Mouse (Mus musculus) G1E (cell line): ENCODE measurements around the gene Ankrd50.

Source experiments
- CTCF ChIP-seq: IDR thresholded peaks from 2 replicates; pipeline ENCODE4 v1.5.1; 2012; ENCODE audit warnings: low read depth, low read length, inconsistent platforms, mixed read lengths
- GATA1 ChIP-seq: IDR thresholded peaks from 2 replicates; pipeline ENCODE4 v1.6.1; 2012; ENCODE audit warnings: borderline replicate concordance, low read length, inconsistent platforms, mixed read lengths
- TAL1 ChIP-seq: conservative IDR thresholded peaks from 2 replicates; pipeline ENCODE4 v1.6.1; 2012; ENCODE audit warnings: low read depth, low read length, inconsistent platforms, mixed read lengths

DNA sequence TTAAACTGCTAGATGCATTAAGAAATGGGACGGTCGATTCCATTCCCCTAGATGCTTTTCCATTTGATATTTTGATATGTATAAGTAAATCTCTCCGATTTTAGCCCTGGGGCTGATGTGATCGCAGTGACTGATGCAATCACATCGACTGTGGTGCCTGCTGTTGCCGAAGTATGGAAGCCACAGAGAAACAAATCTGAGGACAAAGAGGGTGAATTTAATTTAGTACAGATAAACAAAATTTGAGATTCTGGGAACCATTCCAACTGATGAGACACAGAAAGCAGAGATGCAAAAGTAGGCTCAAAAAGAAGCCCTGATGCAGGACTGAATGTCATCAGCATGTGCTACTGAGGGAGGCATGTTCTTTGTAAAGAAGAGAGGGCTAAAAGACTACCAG, 49.6 kb upstream of the Ankrd50 start:
- TF ChIP-seq CTCF, result no peak
- no peak for TF ChIP-seq TAL1
- no peak for TF ChIP-seq GATA1
